Mouse (Mus musculus) cerebellum, adult 11 months (tissue): ENCODE results near the gene 4930572O03Rik.
"Not testable (repeated sequence)": the region's sequence is repeated elsewhere in the genome, so short reads cannot be mapped to it uniquely, and the experiment has no call there.

ENCODE experiments used
- DNase-seq: peaks from one replicate; pipeline ENCODE4 v3.0.0; 2022

The 4930572O03Rik gene

DNA sequence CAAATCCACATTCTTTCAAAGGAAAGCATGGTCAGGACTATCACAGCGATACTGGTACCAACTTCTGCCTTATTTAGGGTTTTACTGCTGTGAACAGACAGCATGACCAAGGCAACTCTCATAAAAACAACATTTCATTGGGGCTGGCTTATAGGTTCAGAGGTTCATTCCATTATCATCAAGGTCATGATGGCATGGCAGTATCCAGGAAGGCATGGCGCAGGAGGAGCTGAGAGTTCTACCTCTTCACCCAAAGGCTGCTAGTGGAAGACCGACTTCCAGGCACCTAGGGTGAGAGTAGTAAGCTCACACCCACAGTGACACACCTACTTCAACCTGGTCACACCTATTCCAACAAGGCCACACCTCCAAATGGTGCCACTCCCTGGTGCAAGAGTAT lies 40.7 kb downstream of the 4930572O03Rik start:
- not testable (repeated sequence) for DNase-seq

DNA sequence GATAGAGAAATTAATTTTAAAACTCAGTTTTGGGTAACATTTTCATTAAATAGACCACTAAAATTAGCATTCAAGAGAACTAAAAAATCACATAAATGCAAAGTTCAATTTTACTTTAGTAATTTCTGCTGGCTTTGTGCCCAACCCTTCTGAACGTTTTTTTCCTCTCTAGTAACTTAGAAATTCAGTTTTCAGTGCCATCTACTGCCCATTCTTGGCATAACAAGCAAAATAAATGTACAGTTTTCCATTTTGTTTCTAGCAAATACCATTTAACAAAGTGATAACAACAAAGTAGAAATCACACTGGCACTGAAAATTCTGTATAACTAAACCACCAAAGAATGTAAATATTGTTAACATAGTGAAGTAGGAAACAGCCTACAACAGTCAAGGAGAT lies 46.2 kb downstream of the 4930572O03Rik start:
- not testable (repeated sequence) for DNase-seq

DNA sequence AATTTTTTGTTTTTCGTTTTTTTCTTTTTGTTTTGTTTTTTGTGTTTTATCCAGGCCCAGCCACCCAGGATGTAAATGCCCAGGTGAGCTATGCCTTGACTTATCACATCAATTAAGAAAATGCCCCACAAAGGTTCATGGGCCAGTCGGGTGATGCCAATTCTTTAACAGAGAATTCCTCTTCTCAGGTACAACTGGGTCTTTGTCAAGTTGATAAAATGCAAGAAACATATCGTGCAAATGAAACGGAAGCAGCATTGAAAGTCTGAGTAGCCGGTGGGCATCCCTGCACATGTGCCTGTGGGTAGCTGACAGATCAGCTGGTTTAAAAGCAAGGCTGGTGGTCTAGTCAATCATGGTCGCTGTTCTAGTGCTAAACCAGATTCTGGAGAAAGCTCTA lies 50.2 kb downstream of the 4930572O03Rik start:
- not testable (repeated sequence) for DNase-seq

DNA sequence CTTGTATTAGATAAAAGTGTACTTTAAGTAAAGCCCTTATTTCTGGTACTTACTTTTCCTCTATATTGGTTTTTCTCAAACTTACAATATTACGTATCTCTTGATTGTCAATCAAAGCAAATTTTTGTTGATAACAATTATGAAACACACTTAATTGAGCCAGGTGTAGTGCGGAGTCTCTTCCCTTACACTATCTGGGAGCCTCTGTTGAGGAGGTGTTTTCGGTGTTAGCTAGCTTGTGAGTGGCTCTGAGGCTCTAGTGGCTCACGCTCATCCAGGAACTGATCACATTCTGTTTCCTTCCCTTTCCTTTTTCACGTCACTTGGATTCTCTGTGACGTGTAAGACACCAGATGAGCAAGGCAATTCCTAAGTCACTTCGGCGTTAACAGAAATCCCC lies 53.3 kb downstream of the 4930572O03Rik start:
- not testable (repeated sequence) for DNase-seq

GRCm38 (mm10) chr5:15603008-15603407 lies 53.9 kb downstream of the 4930572O03Rik start:
- DNase-seq: not testable (repeated sequence)

- not testable (repeated sequence) for DNase-seq
Measured at GRCm38 (mm10) chr5:15602424-15602947, 54.4 kb downstream of the 4930572O03Rik start.
